47 mouse cellular contexts compared by ENCODE assay signal in the genomic region with DNA sequence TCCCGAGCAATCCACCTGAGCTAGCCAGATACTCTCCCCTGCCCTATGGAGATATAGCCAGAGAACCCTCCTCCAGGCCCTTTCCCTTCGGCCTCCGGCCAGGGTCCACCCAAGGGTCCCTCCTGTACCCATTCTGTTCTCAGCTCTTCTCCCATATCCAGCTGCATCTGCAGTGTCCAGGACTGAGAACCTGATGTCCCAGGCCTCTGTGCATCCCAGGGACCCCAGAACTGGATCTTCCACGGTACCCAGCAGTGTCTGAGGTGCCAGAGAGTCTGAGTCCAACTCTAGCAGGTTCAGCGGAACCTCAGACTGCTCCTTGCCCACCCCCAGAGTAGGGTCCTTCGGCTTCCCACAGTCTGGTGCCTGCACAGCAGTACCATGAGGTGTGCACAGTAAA. TPM values are rescaled to one million over a fixed set of nuclear protein-coding genes. Genes with fewer than 3 reads are reported as not detected.
"Had no signal": no experiment of that assay in that cellular context is flagged by ENCODE, and none has a peak within 500 bp of the region (broad histone marks: within the 10 kb centered on the region; RNA-seq: fewer than 3 reads in every experiment).

No protein-coding gene starts in this region.

- H3K27me3 ChIP-seq: limb, embryonic 12.5 days; limb, embryonic 13.5 days; limb, embryonic 15.5 days; liver, embryonic 12.5 days; liver, embryonic 13.5 days; liver, embryonic 15.5 days; lung, embryonic 15.5 days; midbrain, embryonic 12.5 days; midbrain, embryonic 13.5 days; midbrain, embryonic 15.5 days; neural tube, embryonic 12.5 days had no signal

- H3K4me1 ChIP-seq: limb, embryonic 10.5 days; limb, embryonic 12.5 days; limb, embryonic 13.5 days; limb, embryonic 15.5 days; liver, embryonic 12.5 days; liver, embryonic 13.5 days; liver, embryonic 15.5 days; lung, embryonic 15.5 days; megakaryocyte, embryonic 14.5 days; midbrain, embryonic 10.5 days; midbrain, embryonic 12.5 days; midbrain, embryonic 13.5 days; midbrain, embryonic 15.5 days; neural tube, embryonic 12.5 days had no signal

- DNase-seq: left cerebral cortex, postnatal 4 days; liver; liver, embryonic 13.5 days; liver, postnatal 0 days; lung, adult 18-20 months; lung, adult 2 months; lung, embryonic 14.5 days; lung, postnatal 10 days; lung, postnatal 14 days; lung, postnatal 36 days; lung, postnatal 4 days; midbrain, embryonic 14.5 days had no signal

- H3K36me3 ChIP-seq: limb, embryonic 10.5 days; limb, embryonic 12.5 days; limb, embryonic 13.5 days; limb, embryonic 15.5 days; liver, embryonic 12.5 days; liver, embryonic 13.5 days; liver, embryonic 15.5 days; lung, embryonic 15.5 days; midbrain, embryonic 10.5 days; midbrain, embryonic 12.5 days; midbrain, embryonic 13.5 days; midbrain, embryonic 15.5 days; neural tube, embryonic 12.5 days had no signal

- H3K9ac ChIP-seq: limb, embryonic 12.5 days; limb, embryonic 13.5 days; limb, embryonic 15.5 days; liver, embryonic 12.5 days; liver, embryonic 13.5 days; liver, embryonic 14.5 days; liver, embryonic 15.5 days; liver, postnatal 0 days; lung, embryonic 14.5 days; lung, embryonic 15.5 days; midbrain, embryonic 12.5 days; midbrain, embryonic 13.5 days; midbrain, embryonic 15.5 days; neural tube, embryonic 12.5 days had no signal

- ATAC-seq: liver, embryonic 12.5 days; liver, postnatal 0 days; lung, postnatal 0 days; midbrain, embryonic 13.5 days; midbrain, embryonic 15.5 days; midbrain, embryonic 16.5 days had no signal

- H3K27ac ChIP-seq: limb, embryonic 10.5 days; limb, embryonic 12.5 days; limb, embryonic 13.5 days; limb, embryonic 15.5 days; liver, embryonic 12.5 days; liver, embryonic 13.5 days; liver, embryonic 14.5 days; liver, embryonic 15.5 days; lung, embryonic 15.5 days; macrophage; midbrain, embryonic 10.5 days; midbrain, embryonic 12.5 days; midbrain, embryonic 13.5 days; midbrain, embryonic 15.5 days; neural tube, embryonic 12.5 days had no signal

- H3K9me3 ChIP-seq: limb, embryonic 10.5 days; limb, embryonic 12.5 days; limb, embryonic 13.5 days; limb, embryonic 15.5 days; liver, embryonic 12.5 days; liver, embryonic 13.5 days; liver, embryonic 15.5 days; lung, embryonic 15.5 days; megakaryocyte, embryonic 14.5 days; midbrain, embryonic 10.5 days; midbrain, embryonic 12.5 days; midbrain, embryonic 13.5 days; midbrain, embryonic 15.5 days; neural tube, embryonic 12.5 days had no signal

- H3K4me3 ChIP-seq: limb, embryonic 10.5 days; limb, embryonic 12.5 days; limb, embryonic 13.5 days; limb, embryonic 15.5 days; liver, embryonic 12.5 days; liver, embryonic 13.5 days; liver, embryonic 15.5 days; lung, embryonic 15.5 days; megakaryocyte, embryonic 14.5 days; midbrain, embryonic 10.5 days; midbrain, embryonic 12.5 days; midbrain, embryonic 13.5 days; midbrain, embryonic 15.5 days; myocyte; neural tube, embryonic 12.5 days had no signal

- H3K4me2 ChIP-seq: limb, embryonic 12.5 days; limb, embryonic 13.5 days; limb, embryonic 15.5 days; liver, embryonic 11.5 days; liver, embryonic 12.5 days; liver, embryonic 13.5 days; liver, embryonic 15.5 days; lung, embryonic 14.5 days; lung, embryonic 15.5 days; midbrain, embryonic 11.5 days; midbrain, embryonic 12.5 days; midbrain, embryonic 13.5 days; midbrain, embryonic 15.5 days; neural tube, embryonic 12.5 days had no signal

RNA-seq across cellular contexts. Expression of a gene that starts 24.3 kb away (rescaled TPM):
- total RNA-seq: left cerebral cortex, postnatal 10 days; left cerebral cortex, postnatal 14 days; left cerebral cortex, postnatal 25 days; left cerebral cortex, postnatal 36 days; left cerebral cortex, postnatal 4 days; liver, adult 2 months; megakaryocyte-erythroid progenitor cell, adult 5-6 weeks; midbrain, postnatal 0 days had no signal
- polyA plus RNA-seq: limb, embryonic 10.5 days; limb, embryonic 11.5 days; limb, embryonic 12.5 days; limb, embryonic 15.5 days; liver, adult 2 months; lung, embryonic 14.5 days; lung, embryonic 15.5 days; lung, embryonic 16.5 days; midbrain, embryonic 10.5 days; midbrain, embryonic 11.5 days; midbrain, embryonic 12.5 days; midbrain, embryonic 13.5 days; midbrain, embryonic 14.5 days; midbrain, embryonic 15.5 days; midbrain, embryonic 16.5 days; midbrain, postnatal 0 days; myocyte; neural tube, embryonic 11.5 days; neural tube, embryonic 12.5 days had no signal

RNA-seq across cellular contexts. Expression of a gene that starts 29.3 kb away (rescaled TPM):
- total RNA-seq: left cerebral cortex, postnatal 10 days; left cerebral cortex, postnatal 14 days; left cerebral cortex, postnatal 25 days; left cerebral cortex, postnatal 36 days; left cerebral cortex, postnatal 4 days; liver, adult 2 months; megakaryocyte progenitor cell, adult 5-6 weeks; megakaryocyte, adult 5-6 weeks; megakaryocyte-erythroid progenitor cell, adult 5-6 weeks; midbrain, postnatal 0 days; monocyte, adult 5-6 weeks had no signal
- polyA plus RNA-seq: limb, embryonic 10.5 days; limb, embryonic 11.5 days; limb, embryonic 12.5 days; limb, embryonic 13.5 days; limb, embryonic 14.5 days; limb, embryonic 15.5 days; liver, adult 2 months; liver, embryonic 11.5 days; liver, embryonic 12.5 days; liver, embryonic 13.5 days; liver, embryonic 14.5 days; liver, embryonic 15.5 days; liver, embryonic 16.5 days; liver, postnatal 0 days; lung, adult 2 months; lung, embryonic 14.5 days; lung, embryonic 15.5 days; lung, embryonic 16.5 days; lung, postnatal 0 days; macrophage; midbrain, embryonic 10.5 days; midbrain, embryonic 11.5 days; midbrain, embryonic 12.5 days; midbrain, embryonic 13.5 days; midbrain, embryonic 14.5 days; midbrain, embryonic 15.5 days; midbrain, embryonic 16.5 days; midbrain, postnatal 0 days; myocyte; neural tube, embryonic 11.5 days; neural tube, embryonic 12.5 days had no signal

RNA-seq across cellular contexts. Expression of a gene that starts 55.8 kb away (rescaled TPM):
- total RNA-seq: left cerebral cortex, postnatal 10 days; left cerebral cortex, postnatal 14 days; left cerebral cortex, postnatal 25 days; left cerebral cortex, postnatal 36 days; left cerebral cortex, postnatal 4 days; liver, adult 2 months; megakaryocyte progenitor cell, adult 5-6 weeks; megakaryocyte, adult 5-6 weeks; megakaryocyte-erythroid progenitor cell, adult 5-6 weeks; midbrain, postnatal 0 days; monocyte, adult 5-6 weeks had no signal
- polyA plus RNA-seq: limb, embryonic 10.5 days; limb, embryonic 11.5 days; limb, embryonic 12.5 days; limb, embryonic 13.5 days; limb, embryonic 14.5 days; limb, embryonic 15.5 days; liver, adult 2 months; liver, embryonic 11.5 days; liver, embryonic 12.5 days; liver, embryonic 13.5 days; liver, embryonic 14.5 days; liver, embryonic 15.5 days; liver, embryonic 16.5 days; liver, postnatal 0 days; lung, adult 2 months; lung, embryonic 14.5 days; lung, embryonic 16.5 days; lung, postnatal 0 days; macrophage; midbrain, embryonic 10.5 days; midbrain, embryonic 11.5 days; midbrain, embryonic 12.5 days; midbrain, embryonic 13.5 days; midbrain, embryonic 14.5 days; midbrain, embryonic 15.5 days; midbrain, embryonic 16.5 days; midbrain, postnatal 0 days; myocyte; neural tube, embryonic 11.5 days; neural tube, embryonic 12.5 days had no signal
